Mouse (Mus musculus): ENCODE measurements around the gene Sel1l2. TPM values are rescaled to one million over a fixed set of nuclear protein-coding genes. Genes with fewer than 3 reads are reported as not detected.
A peak's percentile ranks its signal among the peaks of the same experiment; 100 is the strongest.

The Sel1l2 gene
- polyA plus RNA-seq, 1 experiment from 2014 or later: not detected

GRCm38 (mm10) chr2:140293820-140294219 is 95.7 kb downstream of the Sel1l2 start:
- H3K4me3 ChIP-seq: no peak overlapping the region
- no peak overlapping the region for H3K4me2 ChIP-seq
- WGBS: 91% methylated on average over 2 of the region's 2 CpGs
- no peak overlapping the region for H3K27ac ChIP-seq
- H3K9ac ChIP-seq: no peak overlapping the region
- H3K4me1 ChIP-seq: no peaks in the 10 kb centered on the region
- H3K9me3 ChIP-seq: no peaks in the 10 kb centered on the region
- no peaks in the 10 kb centered on the region for H3K27me3 ChIP-seq (replicated peaks)
- no peaks in the 10 kb centered on the region for H3K36me3 ChIP-seq (replicated peaks)
- ATAC-seq (replicated peaks): no peak

- no peak overlapping the region for H3K4me2 ChIP-seq
- no peak overlapping the region for H3K27ac ChIP-seq
- no peaks in the 10 kb centered on the region for H3K4me1 ChIP-seq
- no peak for ATAC-seq (replicated peaks)
- no peaks in the 10 kb centered on the region for H3K9me3 ChIP-seq
- no peaks in the 10 kb centered on the region for H3K36me3 ChIP-seq (replicated peaks)
- no peaks in the 10 kb centered on the region for H3K27me3 ChIP-seq (replicated peaks)
- H3K9ac ChIP-seq: no peak overlapping the region
- 70% methylated on average over 8 of the region's 8 CpGs for WGBS
- H3K4me3 ChIP-seq: no peak overlapping the region
These were observed 108.7 kb downstream of the Sel1l2 start for GRCm38 (mm10) chr2:140280808-140281207.

GRCm38 (mm10) chr2:140255595-140256141 is 133.8 kb downstream of the Sel1l2 start:
- no peaks in the 10 kb centered on the region for H3K36me3 ChIP-seq (replicated peaks)
- H3K27ac ChIP-seq: no peak overlapping the region
- no peak overlapping the region for H3K4me2 ChIP-seq
- no peak overlapping the region for H3K4me3 ChIP-seq
- no peak overlapping the region for H3K9ac ChIP-seq
- H3K9me3 ChIP-seq: no peaks in the 10 kb centered on the region
- H3K4me1 ChIP-seq: no peaks in the 10 kb centered on the region
- H3K27me3 ChIP-seq (replicated peaks): no peaks in the 10 kb centered on the region
- no peak for ATAC-seq (replicated peaks)
- WGBS: 52% methylated on average over 2 of the region's 2 CpGs

GRCm38 (mm10) chr2:140254256-140254655 is 135.2 kb downstream of the Sel1l2 start:
- Histone ChIP-seq H3K27ac (no peak overlapping the region), H3K36me3 (replicated peaks) (no peaks in the 10 kb centered on the region), H3K9me3 (no peaks in the 10 kb centered on the region), H3K4me2 (no peak overlapping the region), H3K27me3 (replicated peaks) (no peaks in the 10 kb centered on the region), H3K4me1 (no peaks in the 10 kb centered on the region), H3K4me3 (no peak overlapping the region), H3K9ac (no peak overlapping the region)
- WGBS: 81% methylated on average over 7 of the region's 7 CpGs
- no peak for ATAC-seq (replicated peaks)

GRCm38 (mm10) chr2:140243105-140243504 is 146.4 kb downstream of the Sel1l2 start:
- no peak overlapping the region for H3K27ac ChIP-seq
- H3K9me3 ChIP-seq: no peaks in the 10 kb centered on the region
- no peak overlapping the region for H3K9ac ChIP-seq
- H3K36me3 ChIP-seq (replicated peaks): no peaks in the 10 kb centered on the region
- no peak overlapping the region for H3K4me3 ChIP-seq
- H3K27me3 ChIP-seq (replicated peaks): no peaks in the 10 kb centered on the region
- H3K4me2 ChIP-seq: no peak overlapping the region
- ATAC-seq (replicated peaks): no peak; the same call in 1 of the 2 replicates
- peaks cover 4% of the 10 kb centered on the region; the same call in 1 of the 2 replicates for H3K4me1 ChIP-seq
- 77% methylated on average over 5 of the region's 5 CpGs for WGBS

- H3K27me3 ChIP-seq (replicated peaks): no peaks in the 10 kb centered on the region
- no peak overlapping the region for H3K4me2 ChIP-seq
- no peak overlapping the region for H3K27ac ChIP-seq
- WGBS: 46% methylated on average over 5 of the region's 5 CpGs
- no peaks in the 10 kb centered on the region for H3K36me3 ChIP-seq (replicated peaks)
- peaks cover 4% of the 10 kb centered on the region; the same call in 1 of the 2 replicates for H3K4me1 ChIP-seq
- H3K9me3 ChIP-seq: no peaks in the 10 kb centered on the region
- no peak overlapping the region for H3K9ac ChIP-seq
- no peak overlapping the region for H3K4me3 ChIP-seq
- 0 out of 2 replicates have a peak, but pooled peaks have one; percentile 25 for ATAC-seq (replicated peaks)
These were observed 147.1 kb downstream of the Sel1l2 start for GRCm38 (mm10) chr2:140242398-140242797.

GRCm38 (mm10) chr2:140237245-140237644 is 152.3 kb downstream of the Sel1l2 start:
- peak; percentile 78 for ATAC-seq (replicated peaks)
- no peak overlapping the region for H3K4me3 ChIP-seq
- no peak overlapping the region for H3K9ac ChIP-seq
- WGBS: 55% methylated on average over 6 of the region's 6 CpGs
- H3K9me3 ChIP-seq: no peaks in the 10 kb centered on the region
- peak overlapping the region; percentile 20; the same call in 1 of the 2 replicates for H3K4me2 ChIP-seq
- H3K27me3 ChIP-seq (replicated peaks): no peaks in the 10 kb centered on the region
- H3K4me1 ChIP-seq: no peaks in the 10 kb centered on the region
- no peaks in the 10 kb centered on the region for H3K36me3 ChIP-seq (replicated peaks)
- H3K27ac ChIP-seq: no peak overlapping the region

GRCm38 (mm10) chr2:140230295-140230694 is 159.2 kb downstream of the Sel1l2 start:
- no peak for ATAC-seq (replicated peaks)
- no peak overlapping the region for H3K27ac ChIP-seq
- no peaks in the 10 kb centered on the region for H3K9me3 ChIP-seq
- no peak overlapping the region for H3K9ac ChIP-seq
- no peaks in the 10 kb centered on the region for H3K36me3 ChIP-seq (replicated peaks)
- H3K4me2 ChIP-seq: no peak overlapping the region
- H3K27me3 ChIP-seq (replicated peaks): no peaks in the 10 kb centered on the region
- 67% methylated on average over 1 of the region's 1 CpGs for WGBS
- H3K4me3 ChIP-seq: no peak overlapping the region
- H3K4me1 ChIP-seq: no peaks in the 10 kb centered on the region

GRCm38 (mm10) chr2:140220325-140220724 is 169.2 kb downstream of the Sel1l2 start:
- Histone ChIP-seq H3K27ac (no peak overlapping the region), H3K9me3 (no peaks in the 10 kb centered on the region), H3K4me2 (no peak overlapping the region), H3K27me3 (replicated peaks) (no peaks in the 10 kb centered on the region), H3K4me1 (no peaks in the 10 kb centered on the region), H3K9ac (no peak overlapping the region), H3K4me3 (no peak overlapping the region), H3K36me3 (replicated peaks) (no peaks in the 10 kb centered on the region)
- ATAC-seq (replicated peaks): no peak
- WGBS: 44% methylated on average over 8 of the region's 8 CpGs

GRCm38 (mm10) chr2:140215965-140216364 is 173.5 kb downstream of the Sel1l2 start:
- H3K27ac ChIP-seq: no peak overlapping the region
- no peaks in the 10 kb centered on the region for H3K27me3 ChIP-seq (replicated peaks)
- 86% methylated on average over 1 of the region's 1 CpGs for WGBS
- no peak overlapping the region for H3K9ac ChIP-seq
- no peak overlapping the region for H3K4me2 ChIP-seq
- H3K4me3 ChIP-seq: no peak overlapping the region
- H3K36me3 ChIP-seq (replicated peaks): no peaks in the 10 kb centered on the region
- no peak for ATAC-seq (replicated peaks)
- H3K9me3 ChIP-seq: no peaks in the 10 kb centered on the region
- no peaks in the 10 kb centered on the region for H3K4me1 ChIP-seq

- Histone ChIP-seq H3K27ac (no peak overlapping the region), H3K36me3 (replicated peaks) (no peaks in the 10 kb centered on the region), H3K4me1 (no peaks in the 10 kb centered on the region), H3K4me3 (no peak overlapping the region), H3K27me3 (replicated peaks) (no peaks in the 10 kb centered on the region), H3K9ac (no peak overlapping the region), H3K4me2 (no peak overlapping the region), H3K9me3 (no peaks in the 10 kb centered on the region)
- 62% methylated on average over 2 of the region's 2 CpGs for WGBS
- ATAC-seq (replicated peaks): no peak
These were observed 174.1 kb downstream of the Sel1l2 start for GRCm38 (mm10) chr2:140215415-140215814.

- H3K27me3 ChIP-seq (replicated peaks): no peaks in the 10 kb centered on the region
- H3K4me3 ChIP-seq: no peak overlapping the region
- H3K27ac ChIP-seq: no peak overlapping the region
- no peak overlapping the region for H3K4me2 ChIP-seq
- H3K9ac ChIP-seq: no peak overlapping the region
- no peaks in the 10 kb centered on the region for H3K4me1 ChIP-seq
- no peaks in the 10 kb centered on the region for H3K36me3 ChIP-seq (replicated peaks)
- H3K9me3 ChIP-seq: no peaks in the 10 kb centered on the region
- ATAC-seq (replicated peaks): no peak
- 89% methylated on average over 4 of the region's 4 CpGs for WGBS
These were observed 174.9 kb downstream of the Sel1l2 start for GRCm38 (mm10) chr2:140214519-140215027.

GRCm38 (mm10) chr2:140203756-140204155 is 185.8 kb downstream of the Sel1l2 start:
- Histone ChIP-seq H3K4me3 (no peak overlapping the region), H3K4me1 (no peaks in the 10 kb centered on the region), H3K4me2 (no peak overlapping the region), H3K27ac (no peak overlapping the region), H3K36me3 (replicated peaks) (peaks cover 9% of the 10 kb centered on the region), H3K27me3 (replicated peaks) (no peaks in the 10 kb centered on the region), H3K9me3 (no peaks in the 10 kb centered on the region), H3K9ac (no peak overlapping the region)
- no peak for ATAC-seq (replicated peaks)
- 93% methylated on average over 7 of the region's 7 CpGs for WGBS

All from midbrain, embryonic 15.5 days (tissue).